Mouse (Mus musculus): ENCODE measurements around the gene Rnf212b. TPM values are rescaled to one million over a fixed set of nuclear protein-coding genes. Genes with fewer than 3 reads are reported as not detected.

Rnf212b gene
- polyA plus RNA-seq, 1 experiment: not detected

DNA sequence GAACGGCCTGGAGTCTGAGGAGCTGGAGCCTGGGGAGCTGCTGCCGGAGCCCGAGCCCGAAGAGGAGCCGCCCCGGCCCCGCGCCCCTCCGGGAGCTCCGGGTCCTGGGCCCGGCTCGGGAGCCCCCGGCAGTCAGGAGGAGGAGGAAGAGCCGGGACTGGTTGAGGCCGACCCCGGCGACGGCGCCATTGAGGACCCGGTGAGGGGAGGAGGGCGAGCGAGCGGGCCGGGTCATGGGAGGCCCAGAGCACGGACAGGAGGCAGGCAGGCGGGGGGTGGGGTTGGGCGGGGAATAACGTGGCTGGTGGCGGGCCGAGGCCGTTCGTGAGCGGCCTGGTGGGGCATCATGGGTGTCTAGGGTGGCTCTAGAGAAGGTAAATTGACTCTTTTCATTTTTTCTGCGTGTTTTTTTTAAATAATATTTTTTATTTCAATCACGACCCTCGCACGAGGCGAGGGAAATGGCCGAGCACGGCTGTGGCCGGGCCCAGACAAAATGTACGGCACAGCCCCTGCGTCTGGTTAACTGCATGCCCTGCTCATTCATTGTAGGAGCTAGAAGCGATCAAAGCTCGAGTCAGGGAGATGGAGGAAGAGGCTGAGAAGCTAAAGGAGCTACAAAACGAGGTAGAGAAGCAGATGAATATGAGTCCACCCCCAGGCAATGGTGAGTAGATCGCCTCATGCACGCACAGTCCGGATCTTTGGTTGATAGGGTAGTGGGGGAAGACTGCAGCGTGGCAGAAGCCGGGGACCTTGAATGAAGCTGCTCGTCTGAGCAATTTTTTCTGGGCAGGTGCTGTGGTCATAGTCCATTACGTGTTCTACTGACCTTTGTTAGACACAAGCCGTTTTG lies 80.6 kb downstream of the Rnf212b start:
- no peaks in the 10 kb centered on the region for H3K27me3 ChIP-seq (ENCODE audit: control insufficient read depth, insufficient read depth, low read length)
- peak overlapping the region; percentile 72 for H3K27ac ChIP-seq (ENCODE audit: insufficient read depth, low read length)
- no peaks in the 10 kb centered on the region for H3K4me1 ChIP-seq (ENCODE audit: control insufficient read depth, insufficient read depth, low read length)
- H3K4me3 ChIP-seq (replicated peaks; ENCODE audit: insufficient read depth, low read depth, low read length): peak overlapping the region; percentile 60
- WGBS: under 1% methylated on average over 54 of the region's 54 CpGs
- TF ChIP-seq CTCF (IDR thresholded peaks at IDR 0.05; ENCODE audit: borderline replicate concordance, insufficient read depth, low read depth, low read length): no peak
- TF ChIP-seq POLR2A (IDR thresholded peaks at IDR 0.05; ENCODE audit: borderline replicate concordance, insufficient read depth, low read length): no peak
- DNase-seq: peak in 1 of 2 experiments; percentile 73

DNA sequence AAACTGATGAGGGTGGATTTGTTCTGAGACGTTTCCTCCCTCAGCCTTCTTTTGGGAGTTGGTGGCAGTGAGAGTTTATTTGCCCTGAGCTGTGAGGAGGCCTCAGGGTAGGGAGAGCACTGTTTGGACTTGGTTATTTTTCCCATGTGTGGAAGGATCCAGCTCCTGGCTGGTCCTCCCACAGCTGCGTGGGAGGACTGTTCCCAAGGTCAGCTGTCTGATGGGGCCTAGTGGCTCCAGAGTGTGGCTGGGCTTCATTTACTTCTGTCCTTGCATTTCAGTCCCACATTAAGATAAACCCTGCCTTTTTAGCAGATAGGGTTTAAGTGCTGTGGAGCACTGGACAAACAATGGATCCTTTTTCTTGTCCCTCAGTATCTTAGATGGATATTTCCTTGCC lies 83.5 kb downstream of the Rnf212b start:
- no peaks in the 10 kb centered on the region for H3K27me3 ChIP-seq (ENCODE audit: control insufficient read depth, insufficient read depth, low read length)
- no peak for DNase-seq
- no peak overlapping the region for H3K27ac ChIP-seq (ENCODE audit: insufficient read depth, low read length)
- H3K4me1 ChIP-seq (ENCODE audit: control insufficient read depth, insufficient read depth, low read length): no peaks in the 10 kb centered on the region
- WGBS: 58% methylated on average over 2 of the region's 2 CpGs
- H3K4me3 ChIP-seq (replicated peaks; ENCODE audit: insufficient read depth, low read depth, low read length): no peak overlapping the region
- no peak for TF ChIP-seq POLR2A (IDR thresholded peaks at IDR 0.05; ENCODE audit: borderline replicate concordance, insufficient read depth, low read length)

DNA sequence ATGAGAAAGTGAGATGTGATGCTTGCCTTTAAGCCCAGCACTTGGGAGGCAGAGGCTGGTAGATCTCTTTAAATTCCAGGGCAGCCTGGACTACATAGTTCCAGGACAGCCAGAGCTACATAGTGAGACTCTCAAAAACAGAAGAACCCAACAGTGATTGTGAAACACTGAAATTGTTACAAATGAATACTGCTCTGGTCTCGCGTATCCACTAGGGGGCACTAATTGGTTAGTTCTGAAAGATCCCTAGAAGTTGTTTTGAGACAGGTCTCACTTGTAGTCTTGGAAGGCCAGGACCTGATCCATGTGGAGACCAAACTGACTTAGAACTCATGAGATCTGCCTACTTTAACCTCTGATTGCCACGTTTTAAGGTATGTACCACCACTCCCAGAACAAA lies 86.4 kb downstream of the Rnf212b start:
- Histone ChIP-seq H3K27me3 (ENCODE audit: control insufficient read depth, insufficient read depth, low read length) (no peaks in the 10 kb centered on the region), H3K4me1 (ENCODE audit: control insufficient read depth, insufficient read depth, low read length) (no peaks in the 10 kb centered on the region), H3K27ac (ENCODE audit: insufficient read depth, low read length) (no peak overlapping the region; the same call in 1 of the 2 replicates), H3K4me3 (replicated peaks; ENCODE audit: insufficient read depth, low read depth, low read length) (no peak overlapping the region)
- no peak for TF ChIP-seq POLR2A (IDR thresholded peaks at IDR 0.05; ENCODE audit: borderline replicate concordance, insufficient read depth, low read length)
- peak; percentile 58; the same call in 1 of the 2 replicates for TF ChIP-seq CTCF (IDR thresholded peaks at IDR 0.05; ENCODE audit: borderline replicate concordance, insufficient read depth, low read depth, low read length)
- peak; percentile 61 to 76 for DNase-seq
- WGBS: under 1% methylated on average over 3 of the region's 3 CpGs

DNA sequence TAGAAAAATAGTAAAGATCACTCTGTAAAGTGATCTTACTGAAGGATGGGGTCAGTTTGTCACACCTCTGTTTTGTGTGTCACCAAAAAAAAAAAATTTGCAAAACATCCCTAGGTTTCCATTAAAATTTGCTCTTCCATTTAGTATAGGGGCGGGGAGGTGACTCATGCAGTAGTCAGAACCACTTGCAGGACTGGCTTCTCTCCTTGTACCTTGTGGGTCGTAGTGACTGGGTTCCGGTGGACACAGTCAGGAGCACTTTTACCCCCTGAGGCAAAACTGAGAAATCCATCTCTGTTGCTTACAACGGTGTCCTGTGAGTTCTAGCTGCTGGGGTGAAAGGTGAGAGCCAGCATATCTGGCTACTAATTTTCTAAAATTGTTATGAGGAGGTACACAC lies 89.7 kb downstream of the Rnf212b start:
- 92% methylated on average over 4 of the region's 4 CpGs for WGBS
- H3K27me3 ChIP-seq (ENCODE audit: control insufficient read depth, insufficient read depth, low read length): no peaks in the 10 kb centered on the region
- TF ChIP-seq CTCF (IDR thresholded peaks at IDR 0.05; ENCODE audit: borderline replicate concordance, insufficient read depth, low read depth, low read length) (no peak), POLR2A (IDR thresholded peaks at IDR 0.05; ENCODE audit: borderline replicate concordance, insufficient read depth, low read length) (no peak)
- no peak for DNase-seq
- H3K4me1 ChIP-seq (ENCODE audit: control insufficient read depth, insufficient read depth, low read length): peaks cover under 1% of the 10 kb centered on the region; the same call in 1 of the 2 replicates
- no peak overlapping the region for H3K4me3 ChIP-seq (replicated peaks; ENCODE audit: insufficient read depth, low read depth, low read length)
- H3K27ac ChIP-seq (ENCODE audit: insufficient read depth, low read length): no peak overlapping the region

Other genes with a start within 250 kb of the Rnf212b start
- gene Ajuba, start 236.6 kb upstream of the Rnf212b start, polyA plus RNA-seq (2012; rRNA removed): 1.9 TPM in 2 replicates
- gene 4931414P19Rik, start 208.1 kb upstream of the Rnf212b start, polyA plus RNA-seq (2012; rRNA removed): 3.2 and 4.0 TPM in 2 replicates
- 221 and 225 TPM in 2 replicates for gene Psmb5, start 196.1 kb upstream of the Rnf212b start, polyA plus RNA-seq (2012; rRNA removed)
- 0.10 TPM in 1 of 2 replicates, not detected in the other for gene Psmb11, start 192.7 kb upstream of the Rnf212b start, polyA plus RNA-seq (2012; rRNA removed)
- not detected in 2 replicates for gene Gm17606, start 173.2 kb upstream of the Rnf212b start, polyA plus RNA-seq (2012; rRNA removed)
- gene Cdh24, start 172.8 kb upstream of the Rnf212b start, polyA plus RNA-seq (2012; rRNA removed): 7.6 and 10.3 TPM in 2 replicates
- gene 1700123O20Rik, start 127.9 kb upstream of the Rnf212b start, polyA plus RNA-seq (2012; rRNA removed): 45.2 and 51.0 TPM in 2 replicates
- gene Acin1, start 127.2 kb upstream of the Rnf212b start, polyA plus RNA-seq (2012; rRNA removed): 199 and 207 TPM in 2 replicates
- 0.03 and 0.08 TPM in 2 replicates for gene Gm29776, start 115.3 kb upstream of the Rnf212b start, polyA plus RNA-seq (2012; rRNA removed)
- gene Cebpe, start 102.0 kb upstream of the Rnf212b start, polyA plus RNA-seq (2012; rRNA removed): 0.08 TPM in 2 replicates
- gene Slc7a8, start 32.2 kb upstream of the Rnf212b start, polyA plus RNA-seq (2012; rRNA removed): 37.1 and 41.6 TPM in 2 replicates
- gene Homez, start 56.8 kb downstream of the Rnf212b start, polyA plus RNA-seq (2012; rRNA removed): 12.0 and 12.4 TPM in 2 replicates
- 21.6 and 22.1 TPM in 2 replicates for gene Ppp1r3e, start 63.4 kb downstream of the Rnf212b start, polyA plus RNA-seq (2012; rRNA removed)
- 113 TPM in 2 replicates for gene Bcl2l2, start 69.2 kb downstream of the Rnf212b start, polyA plus RNA-seq (2012; rRNA removed)
- gene Gm20521, start 69.3 kb downstream of the Rnf212b start, polyA plus RNA-seq (2012; rRNA removed): 0.34 TPM in 1 of 2 replicates, not detected in the other
- 413 and 433 TPM in 2 replicates for gene Pabpn1, start 78.4 kb downstream of the Rnf212b start, polyA plus RNA-seq (2012; rRNA removed)
- gene Slc22a17, start 99.0 kb downstream of the Rnf212b start, polyA plus RNA-seq (2012; rRNA removed): 687 and 690 TPM in 2 replicates
- gene Efs, start 112.0 kb downstream of the Rnf212b start, polyA plus RNA-seq (2012; rRNA removed): 9.9 and 11.2 TPM in 2 replicates
- gene Il25, start 118.6 kb downstream of the Rnf212b start, polyA plus RNA-seq (2012; rRNA removed): 0.26 and 0.43 TPM in 2 replicates
- 215 and 237 TPM in 2 replicates for gene Cmtm5, start 122.1 kb downstream of the Rnf212b start, polyA plus RNA-seq (2012; rRNA removed)
- gene Myh6, start 152.8 kb downstream of the Rnf212b start, polyA plus RNA-seq (2012; rRNA removed): 0.10 TPM in 1 of 2 replicates, not detected in the other
- not detected in 2 replicates for gene Gm17428, start 162.8 kb downstream of the Rnf212b start, polyA plus RNA-seq (2012; rRNA removed)
- 4.4 and 6.9 TPM in 2 replicates for gene Myh7, start 180.5 kb downstream of the Rnf212b start, polyA plus RNA-seq (2012; rRNA removed)
- 49.4 and 50.4 TPM in 2 replicates for gene Ngdn, start 201.3 kb downstream of the Rnf212b start, polyA plus RNA-seq (2012; rRNA removed)